Mouse (Mus musculus): ENCODE results near the gene Map4k5. TPM values are rescaled to one million over a fixed set of nuclear protein-coding genes. Genes with fewer than 3 reads are reported as not detected.

Map4k5 gene
- polyA plus RNA-seq, 1 experiment, result not detected

- Histone ChIP-seq H3K27ac (ENCODE audit: insufficient read depth, low read depth, low read length) (no peak overlapping the region), H3K4me1 (ENCODE audit: control insufficient read depth, insufficient read depth, low read length) (no peaks in the 10 kb centered on the region), H3K4me3 (ENCODE audit: insufficient read depth, low read depth, low read length) (no peak overlapping the region)
- WGBS, result 83% methylated on average over 2 of the region's 2 CpGs
- no peak for TF ChIP-seq POLR2A (IDR thresholded peaks at IDR 0.05; ENCODE audit: insufficient read depth, low read depth, low read length)
- TF ChIP-seq CTCF (IDR thresholded peaks at IDR 0.05; ENCODE audit: insufficient read depth, low read depth, low read length), result no peak
Observed at GRCm38 (mm10) chr12:69917870-69918269, 24.9 kb upstream of the Map4k5 start.

GRCm38 (mm10) chr12:69912737-69913136 is 19.7 kb upstream of the Map4k5 start:
- Histone ChIP-seq H3K4me1 (ENCODE audit: control insufficient read depth, insufficient read depth, low read length) (0 out of 2 replicates have a peak, but pooled peaks cover 3% of the 10 kb centered on the region), H3K27ac (ENCODE audit: insufficient read depth, low read depth, low read length) (no peak overlapping the region), H3K4me3 (ENCODE audit: insufficient read depth, low read depth, low read length) (no peak overlapping the region)
- 91% methylated on average over 7 of the region's 7 CpGs for WGBS
- TF ChIP-seq POLR2A (IDR thresholded peaks at IDR 0.05; ENCODE audit: insufficient read depth, low read depth, low read length), result no peak
- TF ChIP-seq CTCF (IDR thresholded peaks at IDR 0.05; ENCODE audit: insufficient read depth, low read depth, low read length), result no peak

- Histone ChIP-seq H3K4me1 (ENCODE audit: control insufficient read depth, insufficient read depth, low read length) (0 out of 2 replicates have a peak, but pooled peaks cover 3% of the 10 kb centered on the region), H3K4me3 (ENCODE audit: insufficient read depth, low read depth, low read length) (no peak overlapping the region), H3K27ac (ENCODE audit: insufficient read depth, low read depth, low read length) (no peak overlapping the region)
- 93% methylated on average over 7 of the region's 7 CpGs for WGBS
- TF ChIP-seq POLR2A (IDR thresholded peaks at IDR 0.05; ENCODE audit: insufficient read depth, low read depth, low read length), result no peak
Observed at GRCm38 (mm10) chr12:69911906-69912305, 18.9 kb upstream of the Map4k5 start.

- peak overlapping the region; percentile 57 for H3K4me3 ChIP-seq (ENCODE audit: insufficient read depth, low read depth, low read length)
- H3K4me1 ChIP-seq (ENCODE audit: control insufficient read depth, insufficient read depth, low read length), result 0 out of 2 replicates have a peak, but pooled peaks cover 3% of the 10 kb centered on the region
- peak overlapping the region; percentile 60 for H3K27ac ChIP-seq (ENCODE audit: insufficient read depth, low read depth, low read length)
- WGBS, result 13% methylated on average over 19 of the region's 19 CpGs
- TF ChIP-seq CTCF (IDR thresholded peaks at IDR 0.05; ENCODE audit: insufficient read depth, low read depth, low read length) (no peak), POLR2A (IDR thresholded peaks at IDR 0.05; ENCODE audit: insufficient read depth, low read depth, low read length) (peak; percentile 16; the same call in 1 of the 2 replicates)
Observed at GRCm38 (mm10) chr12:69908511-69908900, 15.5 kb upstream of the Map4k5 start.

- TF ChIP-seq POLR2A (IDR thresholded peaks at IDR 0.05; ENCODE audit: insufficient read depth, low read depth, low read length) (peak; percentile 57), CTCF (IDR thresholded peaks at IDR 0.05; ENCODE audit: insufficient read depth, low read depth, low read length) (no peak)
- 0 out of 2 replicates have a peak, but pooled peaks cover 3% of the 10 kb centered on the region for H3K4me1 ChIP-seq (ENCODE audit: control insufficient read depth, insufficient read depth, low read length)
- peak overlapping the region; percentile 60 for H3K27ac ChIP-seq (ENCODE audit: insufficient read depth, low read depth, low read length)
- 3% methylated on average over 30 of the region's 30 CpGs for WGBS
- peak overlapping the region; percentile 57 for H3K4me3 ChIP-seq (ENCODE audit: insufficient read depth, low read depth, low read length)
Observed at GRCm38 (mm10) chr12:69907667-69908510, 14.9 kb upstream of the Map4k5 start.

- TF ChIP-seq POLR2A (IDR thresholded peaks at IDR 0.05; ENCODE audit: insufficient read depth, low read depth, low read length) (no peak), CTCF (IDR thresholded peaks at IDR 0.05; ENCODE audit: insufficient read depth, low read depth, low read length) (no peak)
- 0 out of 2 replicates have a peak, but pooled peaks cover 3% of the 10 kb centered on the region for H3K4me1 ChIP-seq (ENCODE audit: control insufficient read depth, insufficient read depth, low read length)
- no peak overlapping the region for H3K4me3 ChIP-seq (ENCODE audit: insufficient read depth, low read depth, low read length)
- no peak overlapping the region for H3K27ac ChIP-seq (ENCODE audit: insufficient read depth, low read depth, low read length)
- 78% methylated on average over 2 of the region's 2 CpGs for WGBS
Observed at GRCm38 (mm10) chr12:69904991-69905390, 12.0 kb upstream of the Map4k5 start.

GRCm38 (mm10) chr12:69898119-69898518 is 5.1 kb upstream of the Map4k5 start:
- Histone ChIP-seq H3K4me1 (ENCODE audit: control insufficient read depth, insufficient read depth, low read length) (peaks cover 2% of the 10 kb centered on the region; the same call in 1 of the 2 replicates), H3K4me3 (ENCODE audit: insufficient read depth, low read depth, low read length) (no peak overlapping the region), H3K27ac (ENCODE audit: insufficient read depth, low read depth, low read length) (no peak overlapping the region)
- TF ChIP-seq POLR2A (IDR thresholded peaks at IDR 0.05; ENCODE audit: insufficient read depth, low read depth, low read length) (no peak), CTCF (IDR thresholded peaks at IDR 0.05; ENCODE audit: insufficient read depth, low read depth, low read length) (no peak)
- WGBS, result 96% methylated on average over 4 of the region's 4 CpGs

GRCm38 (mm10) chr12:69895046-69895445 is 2.0 kb upstream of the Map4k5 start:
- 87% methylated on average over 2 of the region's 2 CpGs for WGBS

GRCm38 (mm10) chr12:69893927-69894326 is 927 bp upstream of the Map4k5 start:
- Histone ChIP-seq H3K27ac (ENCODE audit: insufficient read depth, low read depth, low read length) (no peak overlapping the region), H3K4me3 (ENCODE audit: insufficient read depth, low read depth, low read length) (no peak overlapping the region), H3K4me1 (ENCODE audit: control insufficient read depth, insufficient read depth, low read length) (peaks cover 14% of the 10 kb centered on the region)
- 70% methylated on average over 6 of the region's 6 CpGs for WGBS
- no peak for TF ChIP-seq POLR2A (IDR thresholded peaks at IDR 0.05; ENCODE audit: insufficient read depth, low read depth, low read length)
- 0 out of 2 replicates have a peak, but pooled peaks have one; percentile 31 for TF ChIP-seq CTCF (IDR thresholded peaks at IDR 0.05; ENCODE audit: insufficient read depth, low read depth, low read length)

More at GRCm38 (mm10) chr12:69895046-69895445, 2.0 kb upstream of the Map4k5 start:
- H3K4me1 ChIP-seq (ENCODE audit: control insufficient read depth, insufficient read depth, low read length), result peaks cover 12% of the 10 kb centered on the region
- no peak for TF ChIP-seq POLR2A (IDR thresholded peaks at IDR 0.05; ENCODE audit: insufficient read depth, low read depth, low read length)
- TF ChIP-seq CTCF (IDR thresholded peaks at IDR 0.05; ENCODE audit: insufficient read depth, low read depth, low read length), result no peak
- no peak overlapping the region for H3K4me3 ChIP-seq (ENCODE audit: insufficient read depth, low read depth, low read length)
- H3K27ac ChIP-seq (ENCODE audit: insufficient read depth, low read depth, low read length), result no peak overlapping the region
